Mouse (Mus musculus) cerebellum, postnatal 10 days (tissue): Measurements from ENCODE around the gene Ndst2.
A peak's percentile ranks its signal among the peaks of the same experiment; 100 is the strongest.

Source experiments
- DNase-seq, 2 experiments: peaks; one replicate each; pipeline ENCODE4 v3.0.0; 2021; ENCODE audit warnings: mixed read lengths in 2 of 2

Ndst2 gene

GRCm38 (mm10) chr14:20733952-20734774 lies at the start of gene Ndst2:
Gene Ndst2, minus strand, starts transcription at chr14:20734562.
- peak; percentile 93 to 95 for DNase-seq

DNA sequence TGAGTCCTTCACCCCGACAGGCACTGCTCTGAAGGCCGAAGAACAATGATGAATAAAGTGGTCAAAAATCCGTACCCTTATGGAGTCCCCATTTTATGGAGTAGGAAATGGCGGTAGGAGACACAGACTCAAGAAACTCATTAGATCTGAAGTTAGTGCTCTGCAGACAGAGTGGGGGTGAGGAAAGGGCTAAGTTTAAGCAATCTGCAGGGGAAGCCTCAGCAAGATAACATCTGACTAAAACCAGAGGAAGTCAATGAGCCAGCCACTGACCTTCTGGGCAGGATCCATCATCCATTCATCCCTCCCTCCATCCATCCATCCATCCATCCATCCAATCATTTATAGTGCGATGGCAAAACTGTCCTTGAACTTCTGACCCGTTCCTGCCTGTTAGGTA lies 49.2 kb upstream of the Ndst2 start:
- DNase-seq: no peak

GRCm38 (mm10) chr14:20782860-20783259 lies 48.5 kb upstream of the Ndst2 start:
- DNase-seq: no peak

DNA sequence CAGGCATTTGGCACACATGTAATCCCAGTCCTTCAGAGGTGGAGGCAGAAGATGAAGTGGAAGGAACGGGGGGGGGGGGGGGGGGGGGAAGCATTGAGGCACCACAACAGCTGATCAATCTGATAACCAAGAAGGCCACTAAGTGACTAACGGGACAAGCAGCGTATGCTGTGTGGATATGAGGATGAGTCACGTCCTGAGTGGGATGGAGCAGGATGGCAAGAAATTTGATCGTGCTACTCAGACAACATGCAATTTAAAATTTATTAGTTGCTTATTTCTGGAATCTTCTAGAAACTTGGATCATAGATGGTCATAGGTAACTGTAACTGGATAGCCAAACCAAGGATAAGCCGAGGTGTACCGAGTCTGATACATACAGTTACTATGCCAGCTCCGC lies 45.9 kb upstream of the Ndst2 start:
- DNase-seq: no peak

GRCm38 (mm10) chr14:20778496-20778895 lies 44.1 kb upstream of the Ndst2 start:
- peak in 1 of 2 experiments; percentile 37 for DNase-seq

GRCm38 (mm10) chr14:20775661-20776060 lies 41.3 kb upstream of the Ndst2 start:
- DNase-seq: no peak

DNA sequence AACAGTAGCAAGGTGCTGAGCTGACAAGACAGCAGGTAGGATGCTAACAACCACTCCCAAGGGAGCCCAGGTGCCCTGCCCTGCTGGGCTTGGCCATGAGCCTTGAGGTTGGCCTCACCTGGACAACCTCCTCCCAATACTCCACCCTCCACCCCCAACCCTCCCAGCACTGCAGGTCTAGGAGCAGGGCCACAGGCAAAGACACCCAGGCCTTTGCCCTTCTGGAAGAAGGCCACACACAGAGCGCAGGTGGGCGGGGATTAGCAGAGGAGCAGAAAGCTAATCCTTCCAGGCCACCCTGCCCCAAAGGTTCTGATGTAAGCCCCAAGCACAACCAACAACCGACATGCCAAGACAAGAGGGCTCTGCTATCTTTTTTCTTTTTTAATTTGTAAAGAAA lies 39.0 kb upstream of the Ndst2 start:
- peak; percentile 29 to 41 for DNase-seq

- peak in 1 of 2 experiments; percentile 18 for DNase-seq
Measured at GRCm38 (mm10) chr14:20772808-20773207, 38.4 kb upstream of the Ndst2 start.

- no peak for DNase-seq
Measured at GRCm38 (mm10) chr14:20771941-20772340, 37.6 kb upstream of the Ndst2 start.

- peak in 1 of 2 experiments; percentile 39 for DNase-seq
Measured at GRCm38 (mm10) chr14:20768581-20768980, 34.2 kb upstream of the Ndst2 start.

DNA sequence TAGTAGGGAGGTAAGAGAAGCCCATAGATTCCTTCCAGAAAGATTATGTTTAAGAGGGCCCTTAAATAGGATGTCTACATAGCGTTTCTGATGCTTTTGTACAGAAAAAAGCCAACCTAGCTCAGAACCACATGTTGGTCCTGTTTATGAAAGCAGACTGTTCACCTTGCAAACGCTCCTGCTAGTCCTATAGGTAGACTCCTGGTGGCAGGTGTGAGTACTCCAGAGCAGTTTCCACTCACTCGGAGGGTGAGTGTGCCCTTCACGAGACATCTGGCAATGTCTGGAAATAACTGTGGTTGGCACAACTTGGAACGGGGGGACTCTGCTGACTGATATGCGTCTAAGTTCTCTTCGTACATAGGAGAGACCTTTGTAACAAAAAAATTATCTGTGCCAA lies 33.6 kb upstream of the Ndst2 start:
- DNase-seq: no peak

GRCm38 (mm10) chr14:20765642-20766258 lies 31.4 kb upstream of the Ndst2 start:
- peak; percentile 92 to 95 for DNase-seq

DNA sequence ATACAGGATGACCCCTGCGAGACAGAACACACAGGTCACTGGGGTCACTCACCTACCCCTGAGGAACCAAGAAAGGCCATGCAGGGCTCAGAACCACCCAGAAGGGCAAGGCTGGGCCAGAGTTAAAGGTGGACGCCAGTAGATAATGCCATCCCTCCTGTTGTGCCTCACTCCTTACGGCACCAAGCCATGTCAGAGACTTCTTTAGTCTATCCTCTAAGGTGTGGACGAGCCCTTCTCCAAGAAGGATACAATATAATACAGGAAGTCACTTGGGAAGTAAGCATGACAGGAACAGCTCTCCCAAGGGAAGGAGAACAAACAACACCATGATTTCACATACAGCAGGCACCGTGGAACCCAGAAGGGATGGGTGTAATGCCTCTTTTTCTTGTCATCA lies 30.6 kb upstream of the Ndst2 start:
- no peak for DNase-seq

- no peak for DNase-seq
Measured at GRCm38 (mm10) chr14:20758768-20759435, 24.5 kb upstream of the Ndst2 start.

- DNase-seq: peak; percentile 81 to 88
Measured at GRCm38 (mm10) chr14:20757370-20757907, 23.1 kb upstream of the Ndst2 start.

GRCm38 (mm10) chr14:20753792-20754191 lies 19.4 kb upstream of the Ndst2 start:
- no peak for DNase-seq

- no peak for DNase-seq
Measured at GRCm38 (mm10) chr14:20750503-20750902, 16.1 kb upstream of the Ndst2 start.

DNA sequence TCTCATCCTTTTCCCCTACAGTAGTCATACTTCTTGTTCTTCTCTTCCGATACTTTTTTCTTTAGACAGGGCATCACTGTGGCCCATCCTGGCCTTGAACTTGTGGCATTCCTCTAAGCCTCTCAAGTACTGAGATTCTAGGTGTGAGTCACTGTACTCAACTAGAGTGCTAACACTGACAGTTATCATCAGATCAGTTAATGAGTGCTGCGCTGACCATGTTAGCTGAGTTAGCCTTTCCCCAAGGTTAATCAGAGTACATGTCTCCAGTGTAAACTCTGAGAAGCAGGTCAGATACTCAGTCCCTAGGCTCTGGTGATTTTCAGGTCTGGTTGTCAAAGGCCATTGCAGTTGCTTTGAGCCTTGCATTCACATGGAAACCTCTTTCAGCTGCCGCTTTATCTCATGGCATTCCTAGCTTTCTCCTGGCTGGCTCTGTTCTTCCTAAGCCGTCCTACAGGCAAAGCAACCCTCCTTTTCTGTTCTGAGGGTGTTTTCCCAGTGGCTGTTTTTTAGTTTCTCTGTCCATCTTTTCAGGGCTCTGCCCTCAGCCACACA lies 15.2 kb upstream of the Ndst2 start:
- DNase-seq: no peak

GRCm38 (mm10) chr14:20748388-20748787 lies 14.0 kb upstream of the Ndst2 start:
- DNase-seq: no peak

DNA sequence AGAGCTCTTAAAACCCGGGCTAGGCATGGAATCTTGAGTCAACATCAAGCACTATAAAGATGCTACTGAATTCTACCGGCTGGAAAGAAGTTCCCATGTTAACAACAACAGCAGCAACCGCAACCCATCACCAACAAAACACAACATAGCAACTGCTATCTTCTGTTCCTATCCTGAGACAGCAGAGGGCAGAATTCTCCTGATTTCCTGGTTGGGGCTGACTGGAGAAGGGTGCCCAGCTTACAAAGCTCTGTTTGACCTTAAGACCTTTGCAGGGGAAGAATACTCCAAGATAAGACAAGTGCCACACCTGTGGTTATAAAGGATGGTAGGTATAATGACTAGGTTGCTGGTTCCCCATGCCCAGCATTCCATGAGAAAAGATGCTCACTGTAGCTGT lies 12.6 kb upstream of the Ndst2 start:
- DNase-seq: peak in 1 of 2 experiments; percentile 17

GRCm38 (mm10) chr14:20743614-20744013 lies 9.3 kb upstream of the Ndst2 start:
- DNase-seq: no peak

GRCm38 (mm10) chr14:20741301-20741700 lies 6.9 kb upstream of the Ndst2 start:
- no peak for DNase-seq

DNA sequence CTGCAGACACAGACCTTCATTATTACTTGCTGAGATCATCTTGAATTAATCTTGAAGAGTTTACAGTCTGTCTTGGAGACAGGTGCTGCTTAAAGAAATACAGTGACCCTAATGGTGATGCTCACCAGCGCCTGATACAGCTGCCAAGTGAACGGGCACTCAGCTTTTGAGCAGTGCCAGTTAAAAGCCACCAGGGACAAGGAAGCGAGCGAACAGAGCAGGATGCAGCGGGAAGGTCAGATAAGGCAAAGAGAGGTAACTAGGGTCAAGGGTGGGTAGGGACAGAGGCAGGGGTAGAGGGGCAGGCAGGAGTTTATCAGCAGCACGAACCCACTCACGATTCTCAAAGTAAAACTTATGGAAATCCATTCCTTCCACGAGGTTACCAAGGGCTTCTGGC lies 4.1 kb upstream of the Ndst2 start:
- DNase-seq: no peak
